Mouse (Mus musculus) myocyte (in vitro differentiated cells): ENCODE measurements at regions not wholly inside any gene's neighbourhood (a gene's known extent, or its start where the extent isn't known, plus 50 kb on each side); places are given as distances from the start of the nearest gene placed in this dataset.

ENCODE experiments used
- H3K27me3 ChIP-seq: one replicate; pipeline ENCODE4 v1.6.1; 2011; ENCODE audit not compliant: control insufficient read depth, insufficient read depth, insufficient read length
- H3K36me3 ChIP-seq: one replicate; pipeline ENCODE4 v1.6.1; 2011; ENCODE audit not compliant: control insufficient read depth, insufficient read depth
- H3K4me2 ChIP-seq: one replicate; pipeline ENCODE4 v1.6.1; 2011; ENCODE audit warnings: low read depth, control low read depth
- H3K4me3 ChIP-seq: one replicate; pipeline ENCODE4 v1.5.1; 2011; ENCODE audit warnings: mild to moderate bottlenecking, control low read depth, moderate library complexity
- H3K79me2 ChIP-seq: one replicate; pipeline ENCODE4 v1.6.1; 2011; ENCODE audit not compliant: control insufficient read depth, insufficient read depth
- H3ac ChIP-seq: one replicate; pipeline ENCODE4 v1.6.1; 2011; ENCODE audit not compliant: control insufficient read depth, insufficient read length
- CEBPB ChIP-seq: IDR thresholded peaks from 2 replicates; pipeline ENCODE4 v1.6.1; 2011; ENCODE audit warnings: mild to moderate bottlenecking, moderate library complexity; ENCODE audit not compliant: poor library complexity, insufficient read depth, severe bottlenecking
- E2F4 ChIP-seq: IDR thresholded peaks from one replicate; pipeline ENCODE4 v1.6.1; 2011; ENCODE audit warnings: mild to moderate bottlenecking, control low read depth, moderate library complexity; ENCODE audit not compliant: insufficient read depth
- MAX ChIP-seq: IDR thresholded peaks from one replicate; pipeline ENCODE4 v1.6.1; 2011; ENCODE audit warnings: low read depth, mild to moderate bottlenecking, control low read depth
- MYOD1 ChIP-seq, 3 experiments: IDR thresholded peaks; one replicate each; pipeline ENCODE4 v1.6.1; 2011; ENCODE audit warnings: control low read depth in 2 of 3, low read depth in 2 of 3, mild to moderate bottlenecking in 2 of 3, moderate library complexity in 1 of 3; ENCODE audit not compliant: insufficient read length in 2 of 3, control insufficient read depth in 1 of 3
- MYOG ChIP-seq, 3 experiments: IDR thresholded peaks; one replicate each; pipeline ENCODE4 v1.6.1; 2011; ENCODE audit warnings: control low read depth in 2 of 3, low read depth in 2 of 3, mild to moderate bottlenecking in 2 of 3; ENCODE audit not compliant: insufficient read length in 2 of 3, control insufficient read depth in 1 of 3, insufficient read depth in 1 of 3
- POLR2A ChIP-seq: IDR thresholded peaks from one replicate; pipeline ENCODE4 v1.6.1; 2011; ENCODE audit warnings: low read depth, mild to moderate bottlenecking, control low read depth, moderate library complexity; ENCODE audit not compliant: insufficient read length
- POLR2AphosphoS2 ChIP-seq: IDR thresholded peaks from one replicate; pipeline ENCODE4 v1.6.1; 2011; ENCODE audit warnings: low read depth, control low read depth; ENCODE audit not compliant: insufficient read length
- REST ChIP-seq: IDR thresholded peaks from one replicate; pipeline ENCODE4 v1.6.1; 2011; ENCODE audit warnings: mild to moderate bottlenecking, control low read depth, moderate library complexity; ENCODE audit not compliant: insufficient read depth, insufficient read length
- SRF ChIP-seq: IDR thresholded peaks from one replicate; pipeline ENCODE4 v1.6.1; 2011; ENCODE audit warnings: low read depth; ENCODE audit not compliant: control insufficient read depth, insufficient read length
- TCF12 ChIP-seq: IDR thresholded peaks from one replicate; pipeline ENCODE4 v1.6.1; 2011; ENCODE audit warnings: mild to moderate bottlenecking, control low read depth; ENCODE audit not compliant: poor library complexity, insufficient read depth, severe bottlenecking
- TCF3 ChIP-seq: IDR thresholded peaks from one replicate; pipeline ENCODE4 v1.6.1; 2011; ENCODE audit warnings: low read depth, control low read depth; ENCODE audit not compliant: insufficient read length
- USF1 ChIP-seq: IDR thresholded peaks from one replicate; pipeline ENCODE4 v1.6.1; 2011; ENCODE audit warnings: low read depth, mild to moderate bottlenecking, control low read depth, moderate library complexity

DNA sequence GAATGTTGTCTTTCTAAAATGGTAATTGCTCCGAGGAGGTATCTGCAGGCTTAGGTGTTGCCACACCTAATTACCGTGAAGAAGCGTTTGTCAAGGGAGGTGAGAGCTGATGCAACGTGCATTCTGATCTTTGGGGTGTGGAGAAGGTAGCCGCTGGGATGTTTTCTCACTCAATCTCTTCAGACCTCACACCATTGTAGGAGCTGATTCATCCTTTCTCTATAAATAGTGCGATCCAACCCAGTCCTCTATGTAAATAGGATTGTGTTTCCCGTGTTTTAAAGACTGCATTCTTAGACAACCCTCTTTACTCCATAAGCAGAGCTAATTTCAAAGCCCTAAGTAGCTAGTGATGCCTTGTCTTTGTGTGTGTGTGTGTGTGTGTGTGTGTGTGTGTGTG, 374.2 kb upstream of the Slc35b3 start:
- no peaks in the 10 kb centered on the region for H3K79me2 ChIP-seq
- no peaks in the 10 kb centered on the region for H3K27me3 ChIP-seq
- H3K36me3 ChIP-seq, result no peaks in the 10 kb centered on the region
- no peak overlapping the region for H3K4me3 ChIP-seq
- no peak overlapping the region for H3ac ChIP-seq
- TF ChIP-seq TCF3 (no peak), MYOD1 (IDR thresholded peaks at IDR 0.05; ENCODE audit: control insufficient read depth in 1 of 3, insufficient read length in 2 of 3, low read depth in 2 of 3) (no peak), POLR2AphosphoS2 (no peak), MAX (no peak), E2F4 (no peak), CEBPB (no peak), POLR2A (no peak), SRF (no peak), MYOG (IDR thresholded peaks at IDR 0.05; ENCODE audit: control insufficient read depth in 1 of 3, insufficient read depth in 1 of 3, insufficient read length in 2 of 3, low read depth in 2 of 3) (no peak), USF1 (no peak), TCF12 (no peak), REST (no peak)
- no peak overlapping the region for H3K4me2 ChIP-seq

GRCm38 (mm10) chr13:39329794-39330193, 369.1 kb upstream of the Slc35b3 start:
- Histone ChIP-seq H3K79me2 (no peaks in the 10 kb centered on the region), H3K36me3 (no peaks in the 10 kb centered on the region), H3K4me3 (no peak overlapping the region), H3ac (no peak overlapping the region), H3K27me3 (no peaks in the 10 kb centered on the region), H3K4me2 (no peak overlapping the region)
- TF ChIP-seq MYOG (IDR thresholded peaks at IDR 0.05; ENCODE audit: control insufficient read depth in 1 of 3, insufficient read depth in 1 of 3, insufficient read length in 2 of 3, low read depth in 2 of 3) (no peak), POLR2A (no peak), E2F4 (no peak), CEBPB (no peak), REST (no peak), TCF12 (no peak), POLR2AphosphoS2 (no peak), MYOD1 (IDR thresholded peaks at IDR 0.05; ENCODE audit: control insufficient read depth in 1 of 3, insufficient read length in 2 of 3, low read depth in 2 of 3) (no peak), TCF3 (no peak), USF1 (no peak), SRF (no peak), MAX (no peak)

- Histone ChIP-seq H3K36me3 (no peaks in the 10 kb centered on the region), H3ac (no peak overlapping the region), H3K4me3 (no peak overlapping the region), H3K4me2 (no peak overlapping the region), H3K27me3 (no peaks in the 10 kb centered on the region), H3K79me2 (no peaks in the 10 kb centered on the region)
- TF ChIP-seq USF1 (no peak), SRF (no peak), MAX (no peak), MYOD1 (IDR thresholded peaks at IDR 0.05; ENCODE audit: control insufficient read depth in 1 of 3, insufficient read length in 2 of 3, low read depth in 2 of 3) (no peak), POLR2AphosphoS2 (no peak), CEBPB (no peak), TCF12 (no peak)
Observed at GRCm38 (mm10) chr13:39326176-39326575, 365.5 kb upstream of the Slc35b3 start.

- Histone ChIP-seq H3ac (no peak overlapping the region), H3K36me3 (no peaks in the 10 kb centered on the region), H3K4me2 (no peak overlapping the region), H3K27me3 (no peaks in the 10 kb centered on the region), H3K4me3 (no peak overlapping the region), H3K79me2 (no peaks in the 10 kb centered on the region)
- TF ChIP-seq TCF12, result no peak
- no peak for TF ChIP-seq CEBPB
- no peak for TF ChIP-seq POLR2AphosphoS2
- no peak for TF ChIP-seq E2F4
- no peak for TF ChIP-seq SRF
- TF ChIP-seq REST, result no peak
- no peak for TF ChIP-seq MYOG (IDR thresholded peaks at IDR 0.05; ENCODE audit: control insufficient read depth in 1 of 3, insufficient read depth in 1 of 3, insufficient read length in 2 of 3, low read depth in 2 of 3)
- no peak for TF ChIP-seq MAX
- TF ChIP-seq TCF3, result no peak
- TF ChIP-seq POLR2A, result no peak
- TF ChIP-seq MYOD1 (IDR thresholded peaks at IDR 0.05; ENCODE audit: control insufficient read depth in 1 of 3, insufficient read length in 2 of 3, low read depth in 2 of 3), result no peak
- no peak for TF ChIP-seq USF1
Observed at GRCm38 (mm10) chr13:39321111-39321510, 360.4 kb upstream of the Slc35b3 start.

GRCm38 (mm10) chr13:39309758-39310157, 349.1 kb upstream of the Slc35b3 start:
- Histone ChIP-seq H3K79me2 (no peaks in the 10 kb centered on the region), H3ac (no peak overlapping the region), H3K27me3 (no peaks in the 10 kb centered on the region), H3K4me2 (no peak overlapping the region), H3K36me3 (no peaks in the 10 kb centered on the region), H3K4me3 (no peak overlapping the region)
- TF ChIP-seq E2F4, result no peak
- no peak for TF ChIP-seq MAX
- no peak for TF ChIP-seq SRF
- TF ChIP-seq TCF3, result no peak
